Mouse (Mus musculus) kidney, adult 2 months (tissue): Measurements from ENCODE around the gene Mtmr12. TPM values are rescaled to one million over a fixed set of nuclear protein-coding genes. Genes with fewer than 3 reads are reported as not detected.
"Not testable (repeated sequence)": the region's sequence is repeated elsewhere in the genome, so short reads cannot be mapped to it uniquely, and the experiment has no call there.

Source experiments
- DNase-seq: peaks from one replicate; pipeline ENCODE4 v3.0.0; 2021
- H3K27ac ChIP-seq: fragments of 200-500 bp; 2 replicates; pipeline ENCODE4 v1.5.1; 2012; ENCODE audit warnings: low read depth, low read length, control low read depth, inconsistent platforms; ENCODE audit not compliant: insufficient read depth
- H3K27me3 ChIP-seq: fragments of 200-500 bp; replicated peaks from 2 replicates; pipeline ENCODE4 v1.6.1; 2012; ENCODE audit warnings: mild to moderate bottlenecking, moderate library complexity, low read length, inconsistent platforms; ENCODE audit not compliant: control insufficient read depth, insufficient read depth
- H3K36me3 ChIP-seq: fragments of 200-500 bp; 2 replicates; pipeline ENCODE4 v1.6.1; 2012; ENCODE audit warnings: mild to moderate bottlenecking, moderate library complexity, low read length, inconsistent platforms; ENCODE audit not compliant: control insufficient read depth, insufficient read depth
- H3K4me1 ChIP-seq: fragments of 200-500 bp; 2 replicates; pipeline ENCODE4 v1.6.1; 2011; ENCODE audit warnings: low read length; ENCODE audit not compliant: control insufficient read depth, insufficient read depth
- H3K4me3 ChIP-seq: fragments of 200-500 bp; 2 replicates; pipeline ENCODE4 v1.5.1; 2011; ENCODE audit warnings: mild to moderate bottlenecking, low read depth, low read length, control low read depth; ENCODE audit not compliant: insufficient read depth
- CTCF ChIP-seq: fragments of 200-500 bp; conservative IDR thresholded peaks from 2 replicates; pipeline ENCODE4 v1.5.1; 2011; ENCODE audit warnings: low read depth, mild to moderate bottlenecking, control low read depth, low read length, moderate library complexity, mixed read lengths; ENCODE audit not compliant: insufficient read depth, insufficient read length
- POLR2A ChIP-seq: fragments of 200-500 bp; IDR thresholded peaks from one replicate; pipeline ENCODE4 v1.6.1; 2011; ENCODE audit warnings: low read depth, low read length, control low read depth
- WGBS: fragments of 180-500 bp; shearing (Covaris S2); methylation state at CpG from one replicate; pipeline ENCODE4 v1.1.7; 2018; 5-methylcytosine and 5-hydroxymethylcytosine counted together
- polyA plus RNA-seq: library from polyadenylated mRNA; depleted of rRNA; stranded (reverse); fragments of >200 nt; gene quantifications from 2 replicates; pipeline ENCODE4 v1.2.3, GENCODE M21; 2012

Gene Mtmr12
- polyA plus RNA-seq, 1 experiment, result 28.1 TPM

DNA sequence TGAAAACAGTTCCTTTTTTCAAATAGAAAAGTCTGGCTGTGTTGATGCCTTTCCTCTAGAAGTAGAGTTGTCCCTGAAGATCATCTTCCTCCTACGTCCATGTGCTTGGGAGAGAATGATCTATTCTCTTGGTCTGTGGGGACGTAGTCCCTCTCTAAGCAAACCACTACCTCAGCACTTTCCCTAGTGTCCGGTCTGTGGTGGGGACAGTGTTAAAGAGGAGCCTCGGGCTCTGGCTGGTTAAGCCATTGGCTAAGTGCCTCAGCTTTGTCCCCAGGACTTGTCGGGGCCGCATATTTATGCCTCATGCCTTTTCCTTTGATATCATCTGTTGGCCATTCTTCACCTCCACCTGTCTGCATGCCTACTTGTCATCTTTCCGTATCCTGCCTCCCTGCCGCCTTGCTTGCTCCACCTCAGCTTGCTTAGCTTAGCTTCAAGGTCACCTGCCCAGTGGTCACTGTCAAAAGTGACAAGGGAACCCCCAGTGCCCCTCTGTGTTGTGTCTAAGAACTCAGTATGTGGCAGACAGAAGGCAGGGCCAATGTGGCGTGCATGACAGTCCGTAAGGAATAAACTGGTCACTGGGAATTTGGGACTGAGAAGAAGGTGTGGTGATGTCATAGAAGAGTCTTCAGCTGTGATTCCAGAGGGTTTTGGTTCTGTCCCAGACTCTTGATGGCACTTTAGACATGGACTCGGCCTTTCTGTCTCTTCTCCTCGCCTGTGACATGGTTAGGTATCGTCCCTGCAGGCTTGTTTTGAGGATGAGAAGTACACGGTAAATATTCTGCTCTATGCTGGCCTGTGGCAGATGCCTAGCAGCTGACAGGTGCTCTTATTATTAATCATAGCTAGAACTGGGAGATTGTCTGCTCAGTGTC, 9.9 kb downstream of the Mtmr12 start:
- TF ChIP-seq POLR2A (no peak), CTCF (no peak)
- WGBS, result 59% methylated on average over 14 of the region's 14 CpGs
- no peak for DNase-seq
- Histone ChIP-seq H3K27me3 (no peaks in the 10 kb centered on the region), H3K4me1 (peaks cover 51% of the 10 kb centered on the region), H3K4me3 (no peak overlapping the region), H3K36me3 (no peaks in the 10 kb centered on the region), H3K27ac (0 out of 2 replicates have a peak overlapping the region, but pooled peaks have one; percentile 8)

DNA sequence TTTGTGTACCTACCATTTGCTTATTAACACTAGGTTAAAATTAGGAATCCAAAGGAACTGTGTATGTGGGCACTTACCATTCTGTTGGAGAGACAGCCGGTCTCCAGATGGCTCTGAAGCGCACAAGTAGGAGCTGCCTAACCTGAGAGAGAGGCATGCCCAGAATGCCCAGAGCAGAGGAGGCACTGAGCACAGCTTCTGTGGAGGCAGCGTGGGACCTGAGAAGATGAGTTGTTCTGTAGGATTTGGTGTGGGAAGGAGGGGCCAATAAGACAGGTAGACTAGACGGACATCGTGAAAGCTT, 10.5 kb downstream of the Mtmr12 start:
- Histone ChIP-seq H3K36me3 (no peaks in the 10 kb centered on the region), H3K4me3 (no peak overlapping the region), H3K4me1 (peaks cover 52% of the 10 kb centered on the region), H3K27ac (no peak overlapping the region), H3K27me3 (no peaks in the 10 kb centered on the region)
- no peak for DNase-seq
- WGBS, result 83% methylated on average over 5 of the region's 5 CpGs
- no peak for TF ChIP-seq POLR2A
- TF ChIP-seq CTCF, result no peak

DNA sequence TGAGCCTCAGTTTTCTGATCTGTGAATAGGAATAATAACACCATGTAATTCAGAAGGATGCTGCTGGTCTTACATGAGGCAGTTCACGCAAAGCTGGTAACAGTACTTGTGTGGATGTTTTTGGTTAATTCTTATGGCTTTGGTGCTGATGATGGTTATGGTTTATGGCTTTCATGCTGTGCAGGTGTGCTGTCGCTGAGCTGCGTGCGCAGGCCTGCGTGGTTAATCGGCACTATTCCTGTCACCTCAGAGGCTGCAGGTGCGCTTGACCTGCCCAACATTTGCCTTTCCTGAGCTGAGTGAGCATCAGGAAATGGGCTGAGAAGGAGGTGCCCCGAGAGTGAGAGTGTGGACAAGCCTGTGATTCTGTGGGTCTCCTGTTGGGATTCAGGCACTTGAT, 11.3 kb downstream of the Mtmr12 start:
- DNase-seq, result no peak
- Histone ChIP-seq H3K36me3 (no peaks in the 10 kb centered on the region), H3K4me3 (no peak overlapping the region), H3K27me3 (no peaks in the 10 kb centered on the region), H3K27ac (no peak overlapping the region), H3K4me1 (peaks cover 57% of the 10 kb centered on the region)
- WGBS, result 90% methylated on average over 8 of the region's 8 CpGs
- TF ChIP-seq CTCF, result no peak
- TF ChIP-seq POLR2A, result no peak

GRCm38 (mm10) chr15:12216798-12217197, 12.0 kb downstream of the Mtmr12 start:
- 62% methylated on average over 13 of the region's 13 CpGs for WGBS
- peaks cover 56% of the 10 kb centered on the region for H3K4me1 ChIP-seq
- no peak for TF ChIP-seq CTCF
- no peak for TF ChIP-seq POLR2A

DNA sequence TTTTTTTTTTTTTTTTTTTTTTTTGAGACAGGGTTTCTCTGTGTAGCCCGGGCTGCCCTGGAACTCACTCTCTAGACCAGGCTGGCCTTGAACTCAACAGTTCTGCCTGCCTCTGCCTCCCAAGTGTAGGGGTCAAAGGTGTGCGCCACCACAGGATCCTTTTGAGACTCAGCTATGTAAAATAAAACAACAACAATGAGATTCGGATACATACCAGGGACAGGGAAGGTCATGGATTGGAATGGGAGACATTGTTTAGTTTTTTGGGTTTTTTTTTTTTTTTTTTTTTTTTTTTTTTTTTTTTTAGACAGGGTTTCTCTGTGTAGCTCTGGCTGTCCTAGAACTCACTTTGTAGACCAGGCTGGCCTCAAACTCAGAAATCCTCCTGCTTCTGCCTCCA, 12.5 kb downstream of the Mtmr12 start:
- not testable (repeated sequence) for H3K4me3 ChIP-seq, H3K27me3 ChIP-seq
- 85% methylated on average over 3 of the region's 3 CpGs for WGBS

More at GRCm38 (mm10) chr15:12216798-12217197, 12.0 kb downstream of the Mtmr12 start:
- H3K4me3 ChIP-seq, result no peak overlapping the region
- DNase-seq, result no peak
- H3K36me3 ChIP-seq, result no peaks in the 10 kb centered on the region
- no peak overlapping the region for H3K27ac ChIP-seq
- H3K27me3 ChIP-seq, result no peaks in the 10 kb centered on the region

GRCm38 (mm10) chr15:12217849-12218248, 13.0 kb downstream of the Mtmr12 start:
- WGBS, result 84% methylated on average over 5 of the region's 5 CpGs
- no peak for DNase-seq
- no peak overlapping the region for H3K4me3 ChIP-seq
- TF ChIP-seq CTCF (no peak), POLR2A (no peak)
- H3K36me3 ChIP-seq, result no peaks in the 10 kb centered on the region
- H3K4me1 ChIP-seq, result peaks cover 52% of the 10 kb centered on the region
- H3K27ac ChIP-seq, result no peak overlapping the region
- H3K27me3 ChIP-seq, result no peaks in the 10 kb centered on the region

More for the DNA sequence above, 12.5 kb downstream of the Mtmr12 start:
- H3K4me1 ChIP-seq, result peaks cover 52% of the 10 kb centered on the region
- not testable (repeated sequence) for DNase-seq, H3K36me3 ChIP-seq, H3K27ac ChIP-seq

DNA sequence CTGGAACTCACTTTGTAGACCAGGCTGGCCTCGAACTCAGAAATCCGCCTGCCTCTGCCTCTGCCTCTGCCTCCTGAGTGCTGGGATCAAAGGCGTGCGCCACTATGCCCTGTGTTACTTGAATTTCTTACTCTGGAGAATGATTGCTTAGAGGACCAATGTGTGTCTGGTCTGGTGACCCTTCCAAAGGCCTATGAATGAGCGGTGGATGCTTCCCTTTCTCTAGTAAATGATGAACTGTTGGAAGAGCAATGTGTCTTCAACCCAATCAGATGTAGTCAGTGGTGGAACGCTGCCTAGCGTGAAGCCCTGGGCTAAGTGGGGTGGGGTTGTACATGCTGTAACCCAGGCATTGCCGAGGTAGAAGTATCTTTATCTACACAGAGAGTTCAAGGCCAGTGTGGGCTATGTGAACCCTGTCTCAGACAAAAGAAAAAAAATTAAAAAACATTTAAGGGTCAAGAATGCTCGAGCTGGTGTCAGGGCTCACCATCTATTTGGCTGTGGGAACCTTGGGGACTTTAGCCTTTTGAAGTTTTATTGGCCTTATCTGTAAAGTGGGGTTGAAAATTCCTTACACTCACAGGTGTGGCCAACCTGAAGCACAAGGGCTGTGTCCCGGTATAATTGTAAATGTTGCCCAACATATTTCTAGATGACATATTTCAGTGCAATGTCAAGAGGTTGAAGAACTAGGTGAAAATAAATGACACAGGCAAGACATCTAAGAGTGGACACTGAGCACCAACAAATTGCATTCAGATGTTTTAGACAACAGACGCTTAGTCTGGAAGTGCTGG, 14.0 kb downstream of the Mtmr12 start:
- 63% methylated on average over 11 of the region's 11 CpGs for WGBS
- Histone ChIP-seq H3K4me3 (no peak overlapping the region), H3K36me3 (no peaks in the 10 kb centered on the region), H3K4me1 (peaks cover 45% of the 10 kb centered on the region), H3K27me3 (no peaks in the 10 kb centered on the region), H3K27ac (no peak overlapping the region)
- TF ChIP-seq POLR2A, result no peak
- TF ChIP-seq CTCF, result no peak
- DNase-seq, result peak; percentile 59
